Mouse (Mus musculus): ENCODE data around the gene Tiparp.

DNA sequence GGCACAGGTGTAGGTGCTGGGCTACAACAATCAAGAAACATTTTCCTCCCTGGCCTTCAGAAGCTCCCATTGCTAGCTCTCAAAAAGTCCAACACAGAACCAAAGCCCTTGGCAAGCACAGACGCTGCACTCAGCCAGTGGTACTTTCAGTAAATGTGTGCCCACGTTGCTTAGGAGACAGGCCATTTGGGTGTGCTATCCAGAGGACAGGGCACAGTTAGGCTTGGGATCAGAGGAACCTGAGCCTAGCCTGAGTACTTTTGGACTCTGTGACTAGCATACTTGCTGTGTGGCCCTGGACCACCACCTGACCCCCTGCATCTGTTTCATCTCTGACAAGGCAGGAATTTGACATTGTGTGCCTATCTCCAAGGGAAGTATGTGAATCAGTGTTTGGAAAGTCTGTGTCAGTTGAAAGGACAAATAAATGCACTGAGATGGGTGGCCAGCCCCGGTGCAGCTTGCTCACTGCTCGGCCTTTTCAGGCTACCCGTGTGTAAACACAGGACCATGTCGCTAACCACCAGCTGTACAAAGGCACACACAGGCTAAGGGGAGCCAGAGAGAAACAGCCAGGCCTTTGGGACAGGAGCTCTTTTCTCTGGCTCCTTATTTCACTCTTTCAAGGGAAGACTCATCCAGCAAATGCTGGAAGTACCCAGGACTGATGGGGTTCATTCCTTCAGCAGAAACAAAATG, 35.9 kb downstream of the Tiparp start:
- TF ChIP-seq CTCF (IDR thresholded peaks at IDR 0.05; ENCODE audit: insufficient read depth, low read length) (no peak), POLR2A (IDR thresholded peaks at IDR 0.05; ENCODE audit: borderline replicate concordance, extremely low read depth, low read depth, low read length) (no peak)

All from lung, adult 2 months (tissue).